Mouse (Mus musculus): ENCODE data around the gene Kcnmb4. TPM values are rescaled to one million over a fixed set of nuclear protein-coding genes. Genes with fewer than 3 reads are reported as not detected.
A peak's percentile ranks its signal among the peaks of the same experiment; 100 is the strongest.

The Kcnmb4 gene
- polyA plus RNA-seq, 1 experiment from 2014 or later = 22.7 TPM

DNA sequence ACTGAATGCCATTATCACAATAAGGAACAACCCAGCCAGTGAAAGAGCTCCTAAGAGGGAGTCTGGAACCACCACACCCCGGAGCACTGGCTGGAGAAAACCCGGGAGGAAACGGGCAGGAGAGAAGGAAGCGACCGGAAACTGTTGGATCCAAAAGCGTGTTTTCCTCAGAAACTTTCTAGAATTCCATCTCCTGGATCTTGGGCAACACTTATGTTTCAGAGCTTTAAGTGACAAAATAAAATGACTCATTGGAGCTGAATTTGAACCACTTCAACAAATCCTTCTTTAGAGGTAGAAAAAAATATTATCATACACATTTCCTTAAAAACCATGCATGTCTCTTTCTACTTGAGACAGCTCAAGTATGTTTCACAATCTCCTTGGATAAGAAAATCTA is 52.7 kb downstream of the Kcnmb4 start:
- 70% methylated on average over 6 of the region's 6 CpGs for WGBS
- Histone ChIP-seq H3K36me3 (peaks cover 5% of the 10 kb centered on the region; the same call in 1 of the 2 replicates), H3K4me2 (replicated peaks) (no peak overlapping the region), H3K27ac (no peak overlapping the region), H3K4me1 (0 out of 2 replicates have a peak, but pooled peaks cover 8% of the 10 kb centered on the region), H3K4me3 (no peak overlapping the region), H3K27me3 (replicated peaks) (no peaks in the 10 kb centered on the region), H3K9ac (no peak overlapping the region), H3K9me3 (peaks cover 10% of the 10 kb centered on the region; the same call in 1 of the 2 replicates)
- no peak for ATAC-seq (ENCODE audit: low FRiP score, low read depth)

GRCm38 (mm10) chr10:116418121-116418726 is 55.5 kb downstream of the Kcnmb4 start:
- 0 out of 2 replicates have a peak, but pooled peaks cover 8% of the 10 kb centered on the region for H3K4me1 ChIP-seq
- no peak overlapping the region for H3K4me2 ChIP-seq (replicated peaks)
- H3K4me3 ChIP-seq = no peak overlapping the region
- no peak overlapping the region for H3K27ac ChIP-seq
- H3K36me3 ChIP-seq = peaks cover 10% of the 10 kb centered on the region; the same call in 1 of the 2 replicates
- no peak for ATAC-seq (ENCODE audit: low FRiP score, low read depth)
- H3K9ac ChIP-seq = no peak overlapping the region
- H3K9me3 ChIP-seq = peaks cover 12% of the 10 kb centered on the region; the same call in 1 of the 2 replicates
- 72% methylated on average over 24 of the region's 24 CpGs for WGBS
- H3K27me3 ChIP-seq (replicated peaks) = no peaks in the 10 kb centered on the region

- Histone ChIP-seq H3K27ac (no peak overlapping the region), H3K9ac (no peak overlapping the region), H3K4me1 (0 out of 2 replicates have a peak, but pooled peaks cover 8% of the 10 kb centered on the region), H3K4me3 (no peak overlapping the region), H3K27me3 (replicated peaks) (no peaks in the 10 kb centered on the region), H3K4me2 (replicated peaks) (no peak overlapping the region), H3K36me3 (peaks cover 10% of the 10 kb centered on the region; the same call in 1 of the 2 replicates), H3K9me3 (peaks cover 12% of the 10 kb centered on the region; the same call in 1 of the 2 replicates)
- WGBS = 48% methylated on average over 5 of the region's 5 CpGs
- ATAC-seq (ENCODE audit: low FRiP score, low read depth) = no peak; the same call in 1 of the 2 replicates
Observed at GRCm38 (mm10) chr10:116416726-116417125, 57.0 kb downstream of the Kcnmb4 start.

DNA sequence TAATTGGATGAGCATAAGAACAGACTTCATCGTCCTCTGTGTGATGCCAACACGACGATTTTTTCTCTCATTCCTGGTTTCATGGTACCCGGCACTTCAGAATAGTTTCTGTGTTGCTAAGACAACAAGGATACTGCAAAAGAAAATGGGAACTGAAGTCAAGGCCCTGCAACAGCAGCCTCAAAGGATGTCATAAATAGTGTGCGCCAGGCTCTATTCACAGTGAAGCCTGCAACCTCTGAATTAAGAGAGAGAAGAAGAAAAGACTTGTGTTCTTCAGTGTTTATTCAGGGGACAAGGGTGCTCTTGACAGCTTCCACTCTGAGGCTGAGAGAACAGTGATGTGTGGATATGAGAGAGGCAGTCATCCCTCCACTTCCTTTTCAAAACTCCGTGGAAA is 57.5 kb downstream of the Kcnmb4 start:
- Histone ChIP-seq H3K27ac (no peak overlapping the region), H3K36me3 (peaks cover 10% of the 10 kb centered on the region; the same call in 1 of the 2 replicates), H3K4me2 (replicated peaks) (no peak overlapping the region), H3K9ac (no peak overlapping the region), H3K4me3 (no peak overlapping the region), H3K27me3 (replicated peaks) (no peaks in the 10 kb centered on the region), H3K9me3 (peaks cover 12% of the 10 kb centered on the region; the same call in 1 of the 2 replicates), H3K4me1 (0 out of 2 replicates have a peak, but pooled peaks cover 8% of the 10 kb centered on the region)
- WGBS = 17% methylated on average over 6 of the region's 6 CpGs
- peak; percentile 83 for ATAC-seq (ENCODE audit: low FRiP score, low read depth)

DNA sequence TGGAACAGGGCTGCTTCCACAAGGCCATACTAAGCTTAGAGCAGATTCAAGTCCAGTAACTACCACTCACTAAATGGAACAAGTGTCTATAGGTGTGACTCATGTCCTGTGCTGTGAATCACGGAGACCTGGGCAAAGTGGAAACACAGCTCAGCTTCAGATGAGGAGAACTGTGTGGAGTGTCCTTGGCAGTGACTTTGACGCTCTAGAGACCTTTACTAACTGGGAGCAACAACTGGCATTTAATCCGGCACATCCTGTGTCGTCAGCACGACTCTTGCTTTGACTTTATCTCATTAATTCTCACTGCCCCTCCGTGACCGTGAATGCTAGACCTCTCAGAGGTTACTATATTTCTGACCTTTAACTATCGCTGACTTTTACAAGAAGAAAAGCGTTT is 62.9 kb downstream of the Kcnmb4 start:
- H3K4me1 ChIP-seq = no peaks in the 10 kb centered on the region
- H3K4me3 ChIP-seq = no peak overlapping the region
- H3K9me3 ChIP-seq = peaks cover 8% of the 10 kb centered on the region; the same call in 1 of the 2 replicates
- H3K27ac ChIP-seq = no peak overlapping the region
- ATAC-seq (ENCODE audit: low FRiP score, low read depth) = no peak
- no peaks in the 10 kb centered on the region for H3K27me3 ChIP-seq (replicated peaks)
- H3K4me2 ChIP-seq (replicated peaks) = no peak overlapping the region
- H3K9ac ChIP-seq = no peak overlapping the region
- peaks cover 5% of the 10 kb centered on the region; the same call in 1 of the 2 replicates for H3K36me3 ChIP-seq
- 74% methylated on average over 9 of the region's 9 CpGs for WGBS

- no peak overlapping the region for H3K4me2 ChIP-seq (replicated peaks)
- H3K9me3 ChIP-seq = no peaks in the 10 kb centered on the region
- no peak overlapping the region for H3K4me3 ChIP-seq
- H3K9ac ChIP-seq = no peak overlapping the region
- H3K4me1 ChIP-seq = no peaks in the 10 kb centered on the region
- no peak for ATAC-seq (ENCODE audit: low FRiP score, low read depth)
- H3K27me3 ChIP-seq (replicated peaks) = no peaks in the 10 kb centered on the region
- H3K36me3 ChIP-seq = no peaks in the 10 kb centered on the region
- 59% methylated on average over 19 of the region's 19 CpGs for WGBS
- H3K27ac ChIP-seq = no peak overlapping the region
Observed at GRCm38 (mm10) chr10:116407684-116408359, 65.9 kb downstream of the Kcnmb4 start.

DNA sequence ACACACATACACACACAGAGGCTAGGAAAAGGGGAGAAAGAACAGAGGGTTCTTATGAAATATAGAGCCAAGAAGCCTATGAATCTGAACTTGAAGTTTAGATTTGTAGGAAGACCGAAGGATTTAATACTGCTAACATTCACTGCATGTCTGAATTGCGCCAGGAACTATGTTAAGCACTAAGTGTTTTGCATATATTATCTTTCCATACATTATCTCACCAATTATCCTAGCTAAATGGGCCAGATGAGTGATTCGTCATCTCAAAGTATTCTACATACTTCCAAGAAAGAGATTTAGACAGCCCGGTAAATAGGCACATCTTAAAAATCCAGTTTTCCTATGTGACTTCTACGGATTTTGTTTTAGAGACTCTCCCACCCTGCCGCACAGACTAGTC is 68.7 kb downstream of the Kcnmb4 start:
- H3K4me1 ChIP-seq = no peaks in the 10 kb centered on the region
- H3K9ac ChIP-seq = no peak overlapping the region
- no peaks in the 10 kb centered on the region for H3K27me3 ChIP-seq (replicated peaks)
- no peak overlapping the region for H3K27ac ChIP-seq
- H3K36me3 ChIP-seq = no peaks in the 10 kb centered on the region
- WGBS = 93% methylated on average over 6 of the region's 6 CpGs
- H3K4me3 ChIP-seq = no peak overlapping the region
- H3K9me3 ChIP-seq = no peaks in the 10 kb centered on the region
- no peak for ATAC-seq (ENCODE audit: low FRiP score, low read depth)
- H3K4me2 ChIP-seq (replicated peaks) = no peak overlapping the region

- H3K4me2 ChIP-seq (replicated peaks) = no peak overlapping the region
- WGBS = 75% methylated on average over 4 of the region's 4 CpGs
- no peaks in the 10 kb centered on the region for H3K27me3 ChIP-seq (replicated peaks)
- no peaks in the 10 kb centered on the region for H3K36me3 ChIP-seq
- no peak for ATAC-seq (ENCODE audit: low FRiP score, low read depth)
- H3K4me3 ChIP-seq = no peak overlapping the region
- H3K27ac ChIP-seq = no peak overlapping the region
- no peaks in the 10 kb centered on the region for H3K4me1 ChIP-seq
- no peak overlapping the region for H3K9ac ChIP-seq
- H3K9me3 ChIP-seq = no peaks in the 10 kb centered on the region
Observed at GRCm38 (mm10) chr10:116403679-116404078, 70.0 kb downstream of the Kcnmb4 start.

- no peaks in the 10 kb centered on the region for H3K27me3 ChIP-seq (replicated peaks)
Observed at GRCm38 (mm10) chr10:116402742-116403425, 70.8 kb downstream of the Kcnmb4 start.

DNA sequence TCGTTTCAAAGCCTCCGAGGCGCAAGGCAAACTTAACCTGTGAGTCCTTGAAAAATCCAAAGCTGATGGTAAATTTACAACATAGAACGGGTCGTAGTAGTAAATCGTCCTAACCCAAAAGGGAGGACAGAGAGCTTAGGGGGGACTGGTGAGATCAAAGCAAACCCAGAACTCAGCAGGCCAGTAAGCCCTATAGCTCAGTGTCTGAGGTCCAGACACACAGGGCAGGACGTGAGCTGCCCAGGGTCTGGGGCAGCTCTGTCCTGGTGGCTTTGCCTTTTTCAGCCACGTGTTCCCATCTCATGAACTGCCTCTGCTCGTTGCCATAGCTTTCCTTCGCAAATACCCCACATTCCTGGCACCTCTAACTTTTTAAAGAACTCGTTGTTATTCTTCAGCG is 75.7 kb downstream of the Kcnmb4 start:
- 39% methylated on average over 12 of the region's 12 CpGs for WGBS
- Histone ChIP-seq H3K27ac (no peak overlapping the region), H3K9ac (no peak overlapping the region), H3K4me2 (replicated peaks) (peak overlapping the region; percentile 45), H3K36me3 (no peaks in the 10 kb centered on the region), H3K4me1 (peaks cover 6% of the 10 kb centered on the region), H3K4me3 (no peak overlapping the region), H3K27me3 (replicated peaks) (no peaks in the 10 kb centered on the region), H3K9me3 (no peaks in the 10 kb centered on the region)
- ATAC-seq (ENCODE audit: low FRiP score, low read depth) = no peak

More at GRCm38 (mm10) chr10:116402742-116403425, 70.8 kb downstream of the Kcnmb4 start:
- H3K9ac ChIP-seq = no peak overlapping the region
- H3K27ac ChIP-seq = no peak overlapping the region
- H3K4me2 ChIP-seq (replicated peaks) = no peak overlapping the region
- ATAC-seq (ENCODE audit: low FRiP score, low read depth) = no peak
- H3K4me1 ChIP-seq = peaks cover under 1% of the 10 kb centered on the region
- 89% methylated on average over 6 of the region's 6 CpGs for WGBS
- no peaks in the 10 kb centered on the region for H3K9me3 ChIP-seq
- H3K36me3 ChIP-seq = no peaks in the 10 kb centered on the region
- no peak overlapping the region for H3K4me3 ChIP-seq

DNA sequence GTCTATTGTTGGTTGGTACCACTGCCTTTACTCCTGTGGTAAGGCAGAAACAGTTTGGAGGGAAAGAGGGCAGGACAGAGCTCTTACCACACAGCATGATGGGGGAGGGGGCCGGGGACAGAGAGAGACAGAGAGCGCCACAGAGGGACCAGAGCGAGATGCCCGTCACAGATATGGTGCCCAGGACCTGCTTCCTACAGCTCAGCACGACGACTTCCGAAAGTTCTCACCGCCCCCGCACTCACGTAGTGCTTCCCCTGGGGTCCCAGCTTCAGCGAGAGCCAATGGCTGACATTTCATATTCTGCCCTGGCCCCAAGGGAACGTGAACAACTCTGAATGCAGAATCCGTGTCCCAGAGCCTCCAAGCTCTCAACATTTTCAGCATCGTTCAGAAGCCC is 76.1 kb downstream of the Kcnmb4 start:
- Histone ChIP-seq H3K9me3 (no peaks in the 10 kb centered on the region), H3K4me3 (no peak overlapping the region), H3K4me1 (peaks cover 6% of the 10 kb centered on the region), H3K27ac (no peak overlapping the region), H3K9ac (no peak overlapping the region), H3K36me3 (no peaks in the 10 kb centered on the region), H3K4me2 (replicated peaks) (peak overlapping the region; percentile 45), H3K27me3 (replicated peaks) (no peaks in the 10 kb centered on the region)
- 28% methylated on average over 14 of the region's 14 CpGs for WGBS
- ATAC-seq (ENCODE audit: low FRiP score, low read depth) = no peak

- Histone ChIP-seq H3K9ac (no peak overlapping the region), H3K4me1 (peaks cover 6% of the 10 kb centered on the region), H3K4me2 (replicated peaks) (no peak overlapping the region), H3K9me3 (no peaks in the 10 kb centered on the region), H3K27me3 (replicated peaks) (no peaks in the 10 kb centered on the region), H3K36me3 (no peaks in the 10 kb centered on the region), H3K4me3 (no peak overlapping the region), H3K27ac (no peak overlapping the region)
- ATAC-seq (ENCODE audit: low FRiP score, low read depth) = no peak
- 84% methylated on average over 13 of the region's 13 CpGs for whole genome bisulfite sequencing
Observed at GRCm38 (mm10) chr10:116396966-116397365, 76.7 kb downstream of the Kcnmb4 start.

Measured in neural tube, embryonic 12.5 days (tissue).